Mouse (Mus musculus) midbrain, embryonic 10.5 days (tissue): ENCODE measurements around the gene Ankrd37. TPM values are rescaled to one million over a fixed set of nuclear protein-coding genes. Genes with fewer than 3 reads are reported as not detected.

Experiments used
- DNase-seq: peaks from one replicate; pipeline ENCODE4 v3.0.0-alpha.2; 2017; ENCODE audit warnings: low spot score
- H3K27ac ChIP-seq: fragments of 300-500 bp; sonication (generic); replicated peaks from 2 replicates; pipeline ENCODE4 v1.5.1; 2016; ENCODE audit warnings: mild to moderate bottlenecking
- H3K27me3 ChIP-seq: fragments of 300-500 bp; sonication (generic); 2 replicates; pipeline ENCODE4 v1.6.1; 2016; ENCODE audit warnings: low read depth, mild to moderate bottlenecking; ENCODE audit not compliant: poor library complexity, severe bottlenecking
- H3K36me3 ChIP-seq: fragments of 300-500 bp; sonication (generic); 2 replicates; pipeline ENCODE4 v1.6.1; 2016; ENCODE audit warnings: mild to moderate bottlenecking, moderate library complexity
- H3K4me1 ChIP-seq: fragments of 300-500 bp; sonication (generic); 2 replicates; pipeline ENCODE4 v1.6.1; 2016
- H3K4me3 ChIP-seq: fragments of 300-500 bp; sonication (generic); 2 replicates; pipeline ENCODE4 v1.5.1; 2016; ENCODE audit warnings: mild to moderate bottlenecking, moderate library complexity
- H3K9me3 ChIP-seq: fragments of 300-500 bp; sonication (generic); replicated peaks from 2 replicates; pipeline ENCODE4 v1.6.1; 2016; ENCODE audit warnings: mild to moderate bottlenecking
- WGBS: fragments of 180-500 bp; shearing (Covaris S2); methylation state at CpG from one replicate; pipeline ENCODE4 v1.1.7; 2016; 5-methylcytosine and 5-hydroxymethylcytosine counted together
- polyA plus RNA-seq: library from polyadenylated mRNA; unstranded; fragments of >200 nt; fragmentation: Nextera tagmentation; extraction: Ambion mirVana; gene quantifications from 2 replicates; pipeline ENCODE4 v1.2.1, GENCODE M21; 2016

Ankrd37 gene
- 21.1 and 23.2 TPM in 2 replicates for polyA plus RNA-seq

- Histone ChIP-seq H3K4me1 (peaks cover 3% of the 10 kb centered on the region), H3K27me3 (no peaks in the 10 kb centered on the region), H3K27ac (no peak within 1 kb of the TSS), H3K4me3 (no peak within 1 kb of the TSS), H3K36me3 (no peaks in the 10 kb centered on the region), H3K9me3 (no peaks in the 10 kb centered on the region)
- DNase-seq = no peak
- WGBS = 73% methylated on average over 4 of the region's 4 CpGs
Measured at GRCm38 (mm10) chr8:46005596-46005995, at the start of gene Ankrd37. Gene Ankrd37, minus strand, starts transcription at chr8:46005707.

- Histone ChIP-seq H3K36me3 (peaks cover 17% of the 10 kb centered on the region), H3K4me3 (no peak overlapping the region), H3K9me3 (no peaks in the 10 kb centered on the region), H3K4me1 (no peaks in the 10 kb centered on the region), H3K27ac (no peak overlapping the region), H3K27me3 (no peaks in the 10 kb centered on the region)
- 88% methylated on average over 13 of the region's 13 CpGs for WGBS
- DNase-seq = no peak
Measured at GRCm38 (mm10) chr8:46040260-46040659, 34.8 kb upstream of the Ankrd37 start.

- Histone ChIP-seq H3K27ac (no peak overlapping the region), H3K4me1 (no peaks in the 10 kb centered on the region), H3K36me3 (peaks cover 15% of the 10 kb centered on the region), H3K27me3 (no peaks in the 10 kb centered on the region), H3K4me3 (no peak overlapping the region), H3K9me3 (no peaks in the 10 kb centered on the region)
- WGBS = 88% methylated on average over 1 of the region's 1 CpGs
- no peak for DNase-seq
Measured at GRCm38 (mm10) chr8:46039666-46040065, 34.2 kb upstream of the Ankrd37 start.

DNA sequence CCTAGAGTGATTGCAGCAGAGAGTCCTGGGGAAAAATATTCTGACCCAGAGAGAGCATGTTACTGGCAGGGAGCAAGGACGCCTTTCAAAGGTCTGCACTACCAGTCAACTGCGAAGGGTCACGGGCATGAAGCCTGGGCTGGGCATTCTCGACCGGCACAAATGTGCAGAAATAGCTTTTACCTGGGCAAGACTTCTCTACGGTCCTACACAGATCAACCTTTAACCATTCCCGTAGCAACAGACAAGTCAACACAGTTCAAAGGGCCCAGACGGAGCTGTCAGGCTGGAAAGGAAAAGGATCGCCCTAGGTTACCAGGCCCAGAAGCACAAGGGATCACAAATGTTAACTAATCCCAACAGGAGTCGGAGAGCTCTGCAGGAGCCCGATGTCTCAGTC, 30.7 kb upstream of the Ankrd37 start:
- Histone ChIP-seq H3K4me3 (no peak overlapping the region), H3K27ac (no peak overlapping the region), H3K9me3 (no peaks in the 10 kb centered on the region), H3K27me3 (no peaks in the 10 kb centered on the region), H3K36me3 (peaks cover 6% of the 10 kb centered on the region; the same call in 1 of the 2 replicates), H3K4me1 (no peaks in the 10 kb centered on the region)
- no peak for DNase-seq
- 72% methylated on average over 11 of the region's 11 CpGs for WGBS

DNA sequence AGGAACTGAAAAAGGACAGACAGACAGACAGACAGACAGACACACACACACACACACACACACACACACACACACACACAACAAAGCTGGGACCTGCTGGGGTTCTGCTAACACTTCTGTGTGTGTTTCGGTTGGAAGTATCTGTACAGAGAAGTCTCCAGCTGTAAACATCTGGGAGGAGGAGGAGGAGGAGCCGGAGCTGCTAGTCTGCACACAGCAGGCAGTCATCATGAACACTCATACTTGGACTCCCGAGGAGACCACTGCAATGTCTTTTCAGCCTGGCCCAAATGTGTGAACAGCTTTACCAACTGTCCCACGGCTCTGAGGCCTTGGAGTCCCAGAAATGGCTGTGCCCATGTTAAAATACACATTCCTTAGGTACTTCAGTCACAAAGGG, 18.9 kb upstream of the Ankrd37 start:
- no peak for DNase-seq
- no peaks in the 10 kb centered on the region for H3K4me1 ChIP-seq
- no peak overlapping the region for H3K27ac ChIP-seq
- 68% methylated on average over 4 of the region's 4 CpGs for WGBS
- no peak overlapping the region for H3K4me3 ChIP-seq
- H3K27me3 ChIP-seq = no peaks in the 10 kb centered on the region
- H3K36me3 ChIP-seq = no peaks in the 10 kb centered on the region
- H3K9me3 ChIP-seq = no peaks in the 10 kb centered on the region

DNA sequence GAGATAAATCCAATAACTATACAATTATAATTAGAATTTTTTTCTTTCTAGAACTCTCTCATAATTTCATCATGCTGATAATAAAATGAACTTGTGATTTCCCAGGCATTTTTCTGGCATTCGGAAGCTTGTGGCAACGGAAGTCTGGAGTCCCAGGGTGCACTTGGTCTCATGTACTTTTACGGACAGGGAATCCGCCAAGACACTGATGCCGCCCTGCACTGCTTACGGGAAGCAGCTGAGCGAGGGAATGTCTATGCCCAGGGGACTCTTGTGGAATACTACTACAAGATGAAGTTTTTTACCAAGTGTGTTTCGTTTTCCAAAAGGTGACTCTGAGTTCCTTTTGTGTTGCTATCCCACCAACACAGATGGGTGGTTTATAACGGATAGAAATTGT, 17.3 kb upstream of the Ankrd37 start:
- H3K4me1 ChIP-seq = no peaks in the 10 kb centered on the region

GRCm38 (mm10) chr8:46022203-46022602, 16.7 kb upstream of the Ankrd37 start:
- no peaks in the 10 kb centered on the region for H3K9me3 ChIP-seq
- no peak for DNase-seq
- H3K4me3 ChIP-seq = no peak overlapping the region
- no peaks in the 10 kb centered on the region for H3K27me3 ChIP-seq
- H3K36me3 ChIP-seq = no peaks in the 10 kb centered on the region
- H3K4me1 ChIP-seq = no peaks in the 10 kb centered on the region
- no peak overlapping the region for H3K27ac ChIP-seq
- 84% methylated on average over 9 of the region's 9 CpGs for whole genome bisulfite sequencing

More for the DNA sequence above, 17.3 kb upstream of the Ankrd37 start:
- Histone ChIP-seq H3K27me3 (no peaks in the 10 kb centered on the region), H3K36me3 (no peaks in the 10 kb centered on the region), H3K9me3 (no peaks in the 10 kb centered on the region), H3K27ac (no peak overlapping the region), H3K4me3 (no peak overlapping the region)
- 94% methylated on average over 9 of the region's 9 CpGs for WGBS
- no peak for DNase-seq

DNA sequence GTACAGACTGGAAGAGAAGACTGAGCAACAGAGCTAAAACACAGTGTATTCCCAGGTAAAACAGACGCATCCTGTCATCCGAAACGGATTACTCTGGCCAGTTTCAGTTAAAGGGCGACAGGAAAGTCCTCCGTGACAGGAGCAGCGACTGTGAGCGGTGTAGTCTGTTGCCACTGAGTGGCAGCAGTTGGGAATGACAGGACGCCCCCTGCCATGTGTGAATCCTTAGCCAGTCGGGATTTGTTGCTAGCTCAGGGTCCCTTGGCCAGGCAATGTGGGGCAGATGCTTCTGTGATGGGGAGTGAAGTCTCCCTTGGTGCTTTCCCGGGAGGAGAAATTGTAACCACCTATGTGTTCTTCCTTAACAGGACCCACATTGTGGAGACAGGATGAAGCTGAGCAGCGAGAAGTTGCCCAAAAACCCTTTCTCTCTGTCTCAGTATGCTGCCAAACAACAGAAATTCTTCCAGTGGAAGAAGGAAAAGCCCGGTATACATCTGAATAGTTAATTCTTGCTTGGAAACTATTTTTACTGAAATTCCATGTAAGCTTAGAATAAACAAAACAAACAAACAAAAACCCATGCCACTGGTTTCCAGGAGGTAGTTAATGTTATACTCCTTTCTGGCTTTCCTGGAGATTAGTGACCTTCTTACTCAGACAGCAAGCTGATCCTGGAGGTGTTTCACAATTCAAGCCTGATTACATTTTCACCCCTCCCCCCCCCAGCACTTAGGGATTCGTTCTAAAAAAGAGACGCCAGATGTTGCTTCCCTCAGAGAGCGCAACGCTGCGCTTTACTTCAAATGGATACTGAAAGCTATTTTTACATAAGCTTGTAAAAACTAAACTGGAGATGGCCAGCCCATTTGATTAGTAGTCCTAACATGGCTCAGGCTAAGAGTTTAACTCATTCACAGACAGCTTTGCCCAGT, 5.5 kb upstream of the Ankrd37 start:
- H3K9me3 ChIP-seq = no peaks in the 10 kb centered on the region
- H3K36me3 ChIP-seq = no peaks in the 10 kb centered on the region
- peak; percentile 50 for DNase-seq
- peak overlapping the region; percentile 40 for H3K4me3 ChIP-seq
- 16% methylated on average over 17 of the region's 17 CpGs for WGBS
- H3K4me1 ChIP-seq = peaks cover 14% of the 10 kb centered on the region
- no peak overlapping the region for H3K27ac ChIP-seq
- H3K27me3 ChIP-seq = no peaks in the 10 kb centered on the region

DNA sequence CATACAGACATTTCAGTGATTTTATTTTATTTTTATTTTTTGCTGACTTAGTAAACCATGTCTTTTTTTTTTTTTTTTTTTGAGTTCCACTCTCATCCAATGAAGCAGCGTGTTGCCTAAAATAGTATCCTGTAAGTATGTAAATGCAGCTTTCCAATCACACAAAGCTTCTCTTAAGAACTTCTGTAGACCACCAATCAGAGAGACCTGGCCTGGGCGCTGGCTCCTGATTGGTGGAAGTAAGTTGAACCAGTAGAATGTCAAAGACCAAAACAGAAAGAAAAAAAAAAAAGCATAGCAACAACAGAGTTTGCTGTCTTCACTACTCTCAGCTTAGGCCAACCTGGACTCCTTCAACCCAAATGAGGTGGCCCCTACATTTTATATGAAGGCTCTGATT, 4.8 kb upstream of the Ankrd37 start:
- H3K27ac ChIP-seq = no peak overlapping the region
- H3K4me3 ChIP-seq = peak overlapping the region; percentile 40
- 45% methylated on average over 2 of the region's 2 CpGs for WGBS
- no peak for DNase-seq
- H3K36me3 ChIP-seq = no peaks in the 10 kb centered on the region
- no peaks in the 10 kb centered on the region for H3K9me3 ChIP-seq
- no peaks in the 10 kb centered on the region for H3K27me3 ChIP-seq
- H3K4me1 ChIP-seq = peaks cover 14% of the 10 kb centered on the region

DNA sequence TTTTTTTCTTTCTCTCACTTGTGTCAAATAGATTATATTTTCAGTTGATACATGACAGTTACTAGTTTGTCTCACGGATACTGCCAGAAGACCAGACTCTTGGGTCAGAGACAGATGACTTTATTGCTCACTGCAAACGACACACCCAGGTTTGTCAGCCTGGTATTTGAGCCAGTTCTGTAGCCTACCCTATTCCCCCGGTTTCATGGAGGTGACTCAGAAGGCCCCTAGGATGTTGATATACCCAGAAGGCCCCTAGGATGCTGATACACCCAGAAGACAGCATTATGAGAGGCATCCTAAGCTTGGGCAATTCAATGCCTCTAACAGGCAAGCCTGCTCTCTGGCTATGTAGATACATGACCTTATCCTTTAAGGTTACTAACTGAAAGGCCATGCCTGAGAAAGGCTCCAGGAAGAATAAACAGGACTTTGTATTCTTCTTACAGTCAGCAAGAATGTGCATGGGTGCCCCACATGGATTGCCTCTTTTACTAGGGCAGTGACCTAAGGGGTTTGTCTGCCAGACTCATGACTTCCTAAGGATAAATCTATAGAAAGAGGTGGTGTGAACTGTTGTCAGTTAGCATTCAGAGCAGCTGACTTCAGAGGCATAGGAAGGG, 1.7 kb upstream of the Ankrd37 start:
- no peaks in the 10 kb centered on the region for H3K27me3 ChIP-seq
- H3K4me3 ChIP-seq = no peak overlapping the region
- no peaks in the 10 kb centered on the region for H3K9me3 ChIP-seq
- H3K36me3 ChIP-seq = no peaks in the 10 kb centered on the region
- no peak overlapping the region for H3K27ac ChIP-seq
- peaks cover 14% of the 10 kb centered on the region for H3K4me1 ChIP-seq
- 85% methylated on average over 3 of the region's 3 CpGs for WGBS
- no peak for DNase-seq

DNA sequence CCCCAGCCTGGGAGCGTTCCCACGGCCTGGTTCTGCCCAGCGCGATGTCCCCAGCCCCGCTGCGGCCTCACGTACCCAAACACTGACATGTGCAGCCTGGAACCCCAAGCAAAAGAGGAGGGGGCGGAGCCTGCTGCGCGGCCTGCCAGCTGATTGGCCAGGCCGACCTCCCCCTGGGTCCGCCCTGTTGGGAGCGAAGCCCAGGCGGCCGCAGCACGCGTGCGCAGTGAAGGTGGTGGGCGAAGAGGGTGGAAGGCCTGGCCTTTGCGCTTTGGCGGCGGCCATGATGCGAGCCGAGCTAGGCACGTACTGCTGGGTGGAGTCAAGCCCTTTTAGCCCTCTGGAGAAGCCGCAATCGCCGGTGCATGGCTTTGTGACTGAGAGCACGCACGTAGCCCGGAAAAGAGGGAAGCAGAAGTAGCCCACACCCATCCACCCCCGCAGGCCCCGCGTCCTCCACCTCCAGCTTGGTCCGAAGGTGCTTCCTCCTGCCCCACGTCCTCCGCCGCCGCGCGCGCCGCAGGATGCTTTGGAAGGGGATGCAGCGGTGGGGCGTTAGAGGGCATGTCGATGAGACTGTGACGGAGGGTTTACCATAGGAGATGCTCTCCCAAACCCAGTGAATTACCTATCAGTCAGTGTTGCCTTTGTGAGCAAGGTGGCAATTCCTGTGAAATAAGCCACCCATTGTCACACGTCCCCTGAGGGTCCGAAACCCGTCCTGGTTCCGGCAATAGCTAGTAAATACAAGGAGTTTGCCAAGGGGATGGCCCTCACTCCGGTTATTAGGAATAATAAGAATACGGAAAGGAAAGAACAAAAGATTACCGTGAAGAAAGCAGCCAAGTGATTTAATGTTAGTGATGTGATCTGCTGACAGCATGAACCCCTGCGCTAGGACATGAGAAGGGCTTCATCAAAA, 5.5 kb downstream of the Ankrd37 start:
- Histone ChIP-seq H3K36me3 (peaks cover 28% of the 10 kb centered on the region), H3K27me3 (no peaks in the 10 kb centered on the region), H3K4me1 (peaks cover 27% of the 10 kb centered on the region), H3K4me3 (peak overlapping the region; percentile 68), H3K27ac (peak overlapping the region; percentile 97), H3K9me3 (no peaks in the 10 kb centered on the region)
- peak; percentile 99 for DNase-seq
- WGBS = 8% methylated on average over 55 of the region's 55 CpGs

DNA sequence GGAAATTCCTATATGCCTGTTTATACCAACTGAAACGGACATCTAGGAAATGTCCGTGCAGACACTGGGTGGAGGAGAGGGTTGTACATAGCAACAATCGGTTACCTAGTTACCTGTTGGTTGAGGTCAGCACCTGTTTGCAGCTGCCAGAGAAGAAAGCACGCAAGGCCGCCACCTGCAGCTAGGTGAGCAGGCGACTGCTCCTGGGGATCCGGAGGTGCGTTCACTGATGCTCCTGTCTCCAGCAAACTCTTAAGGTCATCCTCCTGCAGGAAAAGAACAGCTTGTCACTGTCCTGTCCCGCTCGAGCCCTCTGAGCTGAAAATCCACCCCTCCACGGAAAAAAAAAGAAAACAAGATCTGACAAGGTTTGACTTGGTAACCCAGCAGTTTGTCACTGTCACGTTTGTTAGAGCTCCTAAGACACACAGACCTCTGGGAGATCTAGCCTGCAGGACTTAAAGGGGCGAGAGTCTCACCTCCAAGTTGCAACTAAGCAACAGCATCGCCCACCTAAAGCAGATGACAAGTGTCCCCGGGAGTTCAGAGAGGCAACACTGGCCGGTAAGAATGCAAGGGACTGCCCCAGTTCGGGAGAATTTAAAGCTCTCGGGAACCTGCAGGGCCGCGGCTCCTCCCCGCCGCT, 6.2 kb downstream of the Ankrd37 start, which contains the start of gene Lrp2bp:
Gene Lrp2bp, plus strand, starts transcription at position 166 of the 646 bp plus-strand sequence.
- H3K4me1 ChIP-seq = peaks cover 27% of the 10 kb centered on the region
- WGBS = 4% methylated on average over 22 of the region's 22 CpGs
- H3K27me3 ChIP-seq = no peaks in the 10 kb centered on the region
- DNase-seq = no peak
- H3K27ac ChIP-seq = peak within 1 kb of the TSS; percentile 97
- H3K4me3 ChIP-seq = peak within 1 kb of the TSS; percentile 68
- H3K36me3 ChIP-seq = peaks cover 32% of the 10 kb centered on the region
- H3K9me3 ChIP-seq = no peaks in the 10 kb centered on the region
